Mouse (Mus musculus) forebrain, embryonic 14.5 days (tissue): ENCODE measurements around the gene Gtpbp3. TPM values are rescaled to one million over a fixed set of nuclear protein-coding genes. Genes with fewer than 3 reads are reported as not detected.

Experiments used
- polyA plus RNA-seq: library from polyadenylated mRNA; unstranded; fragments of >200 nt; fragmentation: Nextera tagmentation; extraction: Ambion mirVana; gene quantifications from 2 replicates; pipeline ENCODE4 v1.2.1, GENCODE M21; 2014

Gene Gtpbp3
- polyA plus RNA-seq, 1 experiment from 2014 or later, result 2.2 TPM

Other genes with a start within 250 kb of the Gtpbp3 start
- gene Myo9b, start 215.4 kb upstream of the Gtpbp3 start, polyA plus RNA-seq, result 11.8 and 13.0 TPM in 2 replicates
- 51.5 and 64.2 TPM in 2 replicates for gene Haus8, start 215.2 kb upstream of the Gtpbp3 start, polyA plus RNA-seq
- 116 and 121 TPM in 2 replicates for gene Use1, start 121.3 kb upstream of the Gtpbp3 start, polyA plus RNA-seq
- 3.0 and 3.8 TPM in 2 replicates for gene Ocel1, start 116.8 kb upstream of the Gtpbp3 start, polyA plus RNA-seq
- 16.6 and 17.3 TPM in 2 replicates for gene Nr2f6, start 106.1 kb upstream of the Gtpbp3 start, polyA plus RNA-seq
- 2.8 and 4.4 TPM in 2 replicates for gene Ushbp1, start 92.3 kb upstream of the Gtpbp3 start, polyA plus RNA-seq
- 91.7 and 97.0 TPM in 2 replicates for gene Babam1, start 91.2 kb upstream of the Gtpbp3 start, polyA plus RNA-seq
- gene Ankle1, start 82.1 kb upstream of the Gtpbp3 start, polyA plus RNA-seq, result 4.3 and 7.2 TPM in 2 replicates
- 75.7 and 93.7 TPM in 2 replicates for gene Abhd8, start 24.4 kb upstream of the Gtpbp3 start, polyA plus RNA-seq
- gene Mrpl34, start 23.1 kb upstream of the Gtpbp3 start, polyA plus RNA-seq, result 185 and 214 TPM in 2 replicates
- 207 and 225 TPM in 2 replicates for gene Dda1, start 18.9 kb upstream of the Gtpbp3 start, polyA plus RNA-seq
- gene Ano8, start 2.1 kb upstream of the Gtpbp3 start, polyA plus RNA-seq, result 5.4 and 6.3 TPM in 2 replicates
- gene Plvap, start 23.6 kb downstream of the Gtpbp3 start, polyA plus RNA-seq, result 5.8 and 6.8 TPM in 2 replicates
- 0.11 and 0.13 TPM in 2 replicates for gene Ccdc194, start 37.6 kb downstream of the Gtpbp3 start, polyA plus RNA-seq
- gene Bst2, start 49.4 kb downstream of the Gtpbp3 start, polyA plus RNA-seq, result 2.2 and 2.8 TPM in 2 replicates
- gene Mvb12a, start 54.8 kb downstream of the Gtpbp3 start, polyA plus RNA-seq, result 65.7 and 71.6 TPM in 2 replicates
- gene Tmem221, start 70.8 kb downstream of the Gtpbp3 start, polyA plus RNA-seq, result not detected in 2 replicates
- not detected in 2 replicates for gene Nxnl1, start 78.5 kb downstream of the Gtpbp3 start, polyA plus RNA-seq
- 25.8 and 31.5 TPM in 2 replicates for gene Slc27a1, start 80.8 kb downstream of the Gtpbp3 start, polyA plus RNA-seq
- 233 and 279 TPM in 2 replicates for gene Pgls, start 104.1 kb downstream of the Gtpbp3 start, polyA plus RNA-seq
- 4.1 and 4.5 TPM in 2 replicates for gene Fam129c, start 109.5 kb downstream of the Gtpbp3 start, polyA plus RNA-seq
- gene Colgalt1, start 122.9 kb downstream of the Gtpbp3 start, polyA plus RNA-seq, result 45.3 and 47.2 TPM in 2 replicates
- gene Unc13a, start 183.7 kb downstream of the Gtpbp3 start, polyA plus RNA-seq, result 13.9 and 16.7 TPM in 2 replicates
- gene Jak3, start 188.2 kb downstream of the Gtpbp3 start, polyA plus RNA-seq, result 1.4 and 2.1 TPM in 2 replicates
- gene Insl3, start 201.1 kb downstream of the Gtpbp3 start, polyA plus RNA-seq, result 0.63 TPM in 1 of 2 replicates, not detected in the other
- gene B3gnt3, start 213.7 kb downstream of the Gtpbp3 start, polyA plus RNA-seq, result 0.10 and 0.22 TPM in 2 replicates
- gene Fcho1, start 237.6 kb downstream of the Gtpbp3 start, polyA plus RNA-seq, result 38.6 and 47.4 TPM in 2 replicates